Mouse (Mus musculus) left cerebral cortex, adult 18-20 months (tissue): ENCODE measurements around the gene Vmn1r176. TPM values are rescaled to one million over a fixed set of nuclear protein-coding genes. Genes with fewer than 3 reads are reported as not detected.
"Not testable (repeated sequence)": the region's sequence is repeated elsewhere in the genome, so short reads cannot be mapped to it uniquely, and the experiment has no call there.

ENCODE experiments used
- DNase-seq, 2 experiments: peaks; one replicate each; pipeline ENCODE4 v3.0.0; 2021 to 2022; ENCODE audit warnings: low spot score in 2 of 2, mixed read lengths in 1 of 2
- long read RNA-seq, 2 experiments: library from polyadenylated mRNA; stranded (forward); transcript quantifications; one replicate each; pipeline ENCODE4 v2.0.0; 2021
- total RNA-seq, 2 experiments: library from RNA; stranded (reverse); gene quantifications; 2 replicates each; pipeline ENCODE4 v1.2.3; 2021

Vmn1r176 gene
- total RNA-seq = not detected
- long read RNA-seq, experiment 1 = 0 reads
- long read RNA-seq, experiment 2 = 0 reads

GRCm38 (mm10) chr7:23837272-23837671, at the start of gene Vmn1r176:
Vmn1r176 (minus strand) TSS chr7:23837372.
- DNase-seq = not testable (repeated sequence)

DNA sequence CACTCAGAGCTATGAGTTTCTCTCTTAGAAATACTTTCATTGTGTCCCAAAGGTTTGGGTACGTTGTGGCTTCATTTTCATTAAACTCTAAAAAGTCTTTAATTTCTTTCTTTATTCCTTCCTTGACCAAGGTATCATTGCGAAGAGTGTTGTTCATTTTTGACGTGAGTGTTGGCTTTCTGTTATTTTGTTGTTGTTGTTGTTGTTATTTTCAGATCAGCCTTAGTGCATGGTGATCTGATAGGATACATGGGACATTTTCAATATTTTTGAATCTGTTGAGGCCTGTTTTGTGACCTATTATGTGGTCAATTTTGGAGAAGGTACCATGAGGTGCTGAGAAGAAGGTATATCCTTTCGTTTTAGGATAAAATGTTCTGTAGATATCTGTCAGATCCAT, 39.7 kb upstream of the Vmn1r176 start:
- DNase-seq = not testable (repeated sequence)

DNA sequence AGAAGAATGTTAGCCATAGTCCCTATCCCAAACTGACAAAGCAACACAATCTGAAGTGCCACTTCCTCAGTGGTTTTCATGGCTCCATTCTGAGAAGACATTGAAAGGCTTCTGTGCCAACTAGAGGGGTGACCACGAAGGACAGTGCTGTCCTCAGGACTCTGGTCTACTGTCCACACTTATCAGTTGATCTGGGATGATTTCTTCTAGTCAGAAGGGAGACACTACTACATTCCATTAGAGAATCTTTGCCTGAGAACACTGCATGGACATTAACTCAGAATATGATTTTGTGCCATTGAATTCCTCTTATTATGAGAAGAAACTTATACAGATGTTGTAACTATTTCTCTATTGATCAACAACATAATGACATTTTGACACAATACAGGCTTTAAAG, 29.2 kb upstream of the Vmn1r176 start, which contains the start of gene Vmn1r177:
TSS of gene Vmn1r177 (minus strand) at position 101 of the 400 bp plus-strand sequence.
- not testable (repeated sequence) for DNase-seq

- DNase-seq = not testable (repeated sequence)
Observed at GRCm38 (mm10) chr7:23810543-23810942, 26.6 kb downstream of the Vmn1r176 start, which contains the start of gene Vmn1r175. Vmn1r175 (minus strand) TSS chr7:23810643.

DNA sequence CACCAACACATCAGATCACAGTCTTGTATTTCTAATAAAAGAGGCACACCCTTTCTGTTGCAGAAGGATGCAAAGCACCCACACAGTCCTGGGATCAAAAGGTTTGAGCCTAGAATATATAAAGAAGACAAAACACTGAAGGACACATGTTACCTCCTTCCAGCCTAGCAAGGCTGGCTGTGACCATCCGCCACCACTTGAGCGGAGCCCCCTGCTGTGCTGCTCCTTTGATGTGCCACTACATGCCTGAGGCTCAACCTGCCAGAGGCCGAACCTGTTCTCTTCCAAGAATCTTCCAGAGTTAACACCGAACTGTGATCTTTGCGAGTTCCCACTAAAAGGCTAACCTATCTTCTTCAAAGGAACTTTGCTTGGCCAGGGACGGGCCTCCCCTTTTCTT, 52.6 kb downstream of the Vmn1r176 start:
- DNase-seq = no peak

Other genes starting within 250 kb of the Vmn1r176 start
- not detected for gene Vmn1r170, start 231.2 kb downstream of the Vmn1r176 start, total RNA-seq
- gene Vmn1r171, start 206.7 kb downstream of the Vmn1r176 start, total RNA-seq = not detected
- gene Vmn1r172, start 179.1 kb downstream of the Vmn1r176 start, total RNA-seq = not detected
- gene Vmn1r173, start 136.7 kb downstream of the Vmn1r176 start, total RNA-seq = not detected
- not detected for gene Vmn1r174, start 85.1 kb downstream of the Vmn1r176 start, total RNA-seq
- not detected for gene Vmn1r175, start 26.7 kb downstream of the Vmn1r176 start, total RNA-seq
- gene Vmn1r177, start 29.1 kb upstream of the Vmn1r176 start, total RNA-seq = not detected
- gene Vmn1r178, start 54.6 kb upstream of the Vmn1r176 start, total RNA-seq = not detected
- gene Vmn1r179, start 89.6 kb upstream of the Vmn1r176 start, total RNA-seq = not detected
- gene Vmn1r180, start 113.3 kb upstream of the Vmn1r176 start, total RNA-seq = not detected
- gene Vmn1r181, start 137.2 kb upstream of the Vmn1r176 start, total RNA-seq = not detected
- not detected for gene V1rd19, start 164.3 kb upstream of the Vmn1r176 start, total RNA-seq
- not detected for gene Vmn1r183, start 215.9 kb upstream of the Vmn1r176 start, total RNA-seq
- gene Zfp180, start 244.6 kb upstream of the Vmn1r176 start, total RNA-seq = 10 to 100 TPM; 61.0 to 67.4 TPM